Mouse (Mus musculus) bone marrow, adult 2 months (tissue): Measurements from ENCODE around the gene Agpat2. TPM values are rescaled to one million over a fixed set of nuclear protein-coding genes. Genes with fewer than 3 reads are reported as not detected.

Experiments
- H3K27ac ChIP-seq: fragments of 200-500 bp; 2 replicates; pipeline ENCODE4 v1.5.1; 2012; ENCODE audit warnings: low read depth, mild to moderate bottlenecking, control low read depth, inconsistent platforms, low read length; ENCODE audit not compliant: control insufficient read depth, poor library complexity, insufficient read depth
- H3K4me1 ChIP-seq: fragments of 200-500 bp; 2 replicates; pipeline ENCODE4 v1.6.1; 2011; ENCODE audit warnings: low read length; ENCODE audit not compliant: control insufficient read depth, insufficient read depth
- H3K4me3 ChIP-seq: fragments of 200-500 bp; replicated peaks from 2 replicates; pipeline ENCODE3; 2011; ENCODE audit warnings: mild to moderate bottlenecking, low read depth, low read length, control low read depth; ENCODE audit not compliant: control insufficient read depth
- CTCF ChIP-seq: fragments of 200-500 bp; IDR thresholded peaks from 2 replicates; pipeline ENCODE4 v1.5.1; 2011; ENCODE audit warnings: low read length, control low read depth; ENCODE audit not compliant: control insufficient read depth, insufficient read depth
- POLR2A ChIP-seq: fragments of 200-500 bp; IDR thresholded peaks from 2 replicates; pipeline ENCODE4 v1.6.1; 2011; ENCODE audit warnings: low read depth, mild to moderate bottlenecking, control low read depth, low read length, borderline replicate concordance; ENCODE audit not compliant: control insufficient read depth
- WGBS: fragments of 180-500 bp; shearing (Covaris S2); methylation state at CpG from one replicate; pipeline ENCODE4 v1.1.7; 2018; 5-methylcytosine and 5-hydroxymethylcytosine counted together
- polyA plus RNA-seq: library from polyadenylated mRNA; stranded (reverse); fragments of >200 nt; gene quantifications from 2 replicates; pipeline ENCODE4 v1.2.4, GENCODE M21; 2011; ENCODE audit warnings: low replicate concordance; ENCODE audit not compliant: missing spikeins, insufficient read depth, insufficient read length

Agpat2 gene
- polyA plus RNA-seq, 1 experiment, result 32.5 TPM

- peaks cover 5% of the 10 kb centered on the region for H3K4me1 ChIP-seq
- H3K27ac ChIP-seq, result no peak overlapping the region
- WGBS, result 38% methylated on average over 5 of the region's 5 CpGs
- no peak for TF ChIP-seq CTCF
- H3K4me3 ChIP-seq, result no peak overlapping the region
Measured at GRCm38 (mm10) chr2:26638039-26638438, 33.8 kb upstream of the Agpat2 start.

- 84% methylated on average over 4 of the region's 4 CpGs for WGBS
- H3K27ac ChIP-seq, result no peak overlapping the region
- peaks cover 5% of the 10 kb centered on the region for H3K4me1 ChIP-seq
- TF ChIP-seq POLR2A (no peak), CTCF (no peak)
- H3K4me3 ChIP-seq, result no peak overlapping the region
Measured at GRCm38 (mm10) chr2:26637316-26637932, 33.2 kb upstream of the Agpat2 start.

- TF ChIP-seq POLR2A (no peak), CTCF (no peak)
- peaks cover 5% of the 10 kb centered on the region for H3K4me1 ChIP-seq
- no peak overlapping the region for H3K27ac ChIP-seq
- 67% methylated on average over 2 of the region's 2 CpGs for WGBS
- H3K4me3 ChIP-seq, result no peak overlapping the region
Measured at GRCm38 (mm10) chr2:26636325-26636635, 32.1 kb upstream of the Agpat2 start.

GRCm38 (mm10) chr2:26635489-26636324, 31.5 kb upstream of the Agpat2 start:
- Histone ChIP-seq H3K27ac (no peak overlapping the region), H3K4me3 (no peak overlapping the region), H3K4me1 (peaks cover 5% of the 10 kb centered on the region)
- TF ChIP-seq CTCF, result no peak
- TF ChIP-seq POLR2A, result no peak
- WGBS, result 77% methylated on average over 21 of the region's 21 CpGs

GRCm38 (mm10) chr2:26634629-26635488, 30.6 kb upstream of the Agpat2 start:
- WGBS, result 49% methylated on average over 12 of the region's 12 CpGs
- H3K4me1 ChIP-seq, result peaks cover 5% of the 10 kb centered on the region
- no peak overlapping the region for H3K27ac ChIP-seq
- no peak overlapping the region for H3K4me3 ChIP-seq
- no peak for TF ChIP-seq POLR2A
- TF ChIP-seq CTCF, result no peak

- no peak for TF ChIP-seq CTCF
- no peak for TF ChIP-seq POLR2A
- H3K27ac ChIP-seq, result no peak overlapping the region
- peaks cover 5% of the 10 kb centered on the region for H3K4me1 ChIP-seq
- no peak overlapping the region for H3K4me3 ChIP-seq
- WGBS, result 65% methylated on average over 4 of the region's 4 CpGs
Measured at GRCm38 (mm10) chr2:26633953-26634530, 29.8 kb upstream of the Agpat2 start.

- Histone ChIP-seq H3K27ac (no peak overlapping the region), H3K4me1 (no peaks in the 10 kb centered on the region; the same call in none of the 2 replicates), H3K4me3 (no peak overlapping the region)
- no peak for TF ChIP-seq POLR2A
- no peak for TF ChIP-seq CTCF
- WGBS, result 79% methylated on average over 16 of the region's 16 CpGs
Measured at GRCm38 (mm10) chr2:26632541-26633395, 28.6 kb upstream of the Agpat2 start.
